Mouse (Mus musculus) testis, adult 2 months (tissue): Measurements from ENCODE around the gene Ctdsp1.

ENCODE experiments used
- CTCF ChIP-seq: fragments of 200-500 bp; IDR thresholded peaks from 2 replicates; pipeline ENCODE4 v1.5.1; 2012; ENCODE audit warnings: low read depth, mild to moderate bottlenecking, inconsistent platforms, low read length, moderate library complexity; ENCODE audit not compliant: control insufficient read depth, insufficient read depth, insufficient replicate concordance
- POLR2A ChIP-seq: fragments of 200-500 bp; IDR thresholded peaks from 2 replicates; pipeline ENCODE4 v1.6.1; 2012; ENCODE audit warnings: low read depth, mild to moderate bottlenecking, inconsistent platforms, low read length, moderate library complexity; ENCODE audit not compliant: control insufficient read depth

DNA sequence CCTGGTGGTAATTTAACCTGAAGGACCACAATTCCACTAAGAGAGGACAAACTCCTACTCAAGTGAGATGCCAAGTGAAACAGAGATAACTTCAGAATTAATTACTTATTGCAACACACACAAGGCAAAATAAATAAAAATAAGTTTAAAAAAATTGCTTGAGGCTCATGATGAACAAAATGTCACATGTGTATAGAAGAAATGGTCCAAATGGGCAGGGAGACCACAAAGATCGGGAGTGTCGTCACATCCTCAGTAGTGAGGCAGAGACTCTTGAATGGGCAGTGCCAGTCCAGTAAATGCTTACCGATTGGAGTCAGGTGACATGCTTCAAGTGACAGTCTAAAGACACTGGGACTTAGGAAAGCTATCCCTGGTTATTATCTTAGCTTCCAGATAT lies 9.2 kb downstream of the Ctdsp1 start:
- TF ChIP-seq POLR2A = no peak
- TF ChIP-seq CTCF = no peak
